Mouse (Mus musculus) adrenal gland (tissue): Measurements from ENCODE around the gene Grm4.

ENCODE experiments used
- intact Hi-C: fragments of 180-260 bp; cut with DNase I; formaldehyde crosslinking; loops from one replicate; pipeline ENCODE4 v1.15.1; 2025

Gene Grm4

GRCm38 (mm10) chr17:27454396-27454795, 66.8 kb downstream of the Grm4 start:
- intact Hi-C loops = no loop called here

GRCm38 (mm10) chr17:27453045-27453444, 68.2 kb downstream of the Grm4 start:
- intact Hi-C loops = no loop called here

- intact Hi-C loops = no loop called here
These were observed 69.4 kb downstream of the Grm4 start for GRCm38 (mm10) chr17:27451787-27452186.

- intact Hi-C loops = no loop called here
These were observed 70.0 kb downstream of the Grm4 start for GRCm38 (mm10) chr17:27451216-27451615.

GRCm38 (mm10) chr17:27449757-27450330, 71.4 kb downstream of the Grm4 start:
- intact Hi-C loops = no loop called here

- intact Hi-C loops = no loop called here
These were observed 72.5 kb downstream of the Grm4 start for GRCm38 (mm10) chr17:27448749-27449148.

GRCm38 (mm10) chr17:27445364-27446075, 75.7 kb downstream of the Grm4 start:
- intact Hi-C loops = no loop called here

GRCm38 (mm10) chr17:27442538-27443113, 78.6 kb downstream of the Grm4 start:
- intact Hi-C loops = no loop called here

GRCm38 (mm10) chr17:27441778-27442177, 79.4 kb downstream of the Grm4 start:
- intact Hi-C loops = no loop called here

- intact Hi-C loops = no loop called here
These were observed 85.4 kb downstream of the Grm4 start for GRCm38 (mm10) chr17:27435799-27436198.

GRCm38 (mm10) chr17:27435225-27435624, 86.0 kb downstream of the Grm4 start:
- intact Hi-C loops = no loop called here

GRCm38 (mm10) chr17:27434066-27434465, 87.1 kb downstream of the Grm4 start:
- intact Hi-C loops = no loop called here

- intact Hi-C loops = no loop called here
These were observed 88.0 kb downstream of the Grm4 start for GRCm38 (mm10) chr17:27433179-27433680.

GRCm38 (mm10) chr17:27432145-27432650, 89.0 kb downstream of the Grm4 start:
- intact Hi-C loops = no loop called here

GRCm38 (mm10) chr17:27431049-27431839, 90.0 kb downstream of the Grm4 start:
- intact Hi-C loops = no loop called here

- intact Hi-C loops = no loop called here
These were observed 91.4 kb downstream of the Grm4 start for GRCm38 (mm10) chr17:27429757-27430156.

GRCm38 (mm10) chr17:27425016-27425415, 96.2 kb downstream of the Grm4 start:
- intact Hi-C loops = no loop called here

- intact Hi-C loops = no loop called here
These were observed 96.8 kb downstream of the Grm4 start for GRCm38 (mm10) chr17:27424356-27424755.

GRCm38 (mm10) chr17:27422726-27423381, 98.3 kb downstream of the Grm4 start:
- intact Hi-C loops = no loop called here

GRCm38 (mm10) chr17:27422371-27422725, 98.9 kb downstream of the Grm4 start:
- intact Hi-C loops = no loop called here

GRCm38 (mm10) chr17:27421837-27422236, 99.4 kb downstream of the Grm4 start:
- intact Hi-C loops = no loop called here
